Mouse (Mus musculus): Measurements from ENCODE around the gene Tnfrsf1b. TPM values are rescaled to one million over a fixed set of nuclear protein-coding genes. Genes with fewer than 3 reads are reported as not detected.

Tnfrsf1b gene
- polyA plus RNA-seq, 1 experiment = 1.7 TPM

DNA sequence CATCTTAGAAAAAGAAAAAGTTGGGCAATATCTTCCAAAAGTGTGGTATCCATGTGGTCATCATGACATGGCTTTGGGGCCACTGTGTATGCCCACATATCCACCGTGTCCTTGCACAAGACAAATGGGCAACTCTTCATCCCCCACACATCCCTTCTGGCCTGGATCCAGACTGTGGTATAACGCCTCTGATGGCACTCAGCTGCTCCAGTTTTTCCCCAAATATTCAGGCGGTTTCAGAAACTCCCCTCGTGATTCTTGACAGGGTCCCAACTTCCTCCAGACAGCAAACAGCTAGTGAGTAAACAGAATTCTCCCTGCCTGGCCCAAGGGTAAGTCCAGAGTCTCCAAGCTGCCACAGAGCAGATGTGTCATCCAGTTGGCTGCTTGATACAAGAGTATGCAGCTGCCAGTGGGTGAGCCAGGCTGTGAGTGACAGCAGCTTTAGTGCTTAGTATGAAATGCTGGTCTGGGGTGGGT is 21.0 kb upstream of the Tnfrsf1b start:
- no peak overlapping the region for H3K27ac ChIP-seq (ENCODE audit: insufficient read depth, low read length)
- no peaks in the 10 kb centered on the region for H3K4me1 ChIP-seq (ENCODE audit: control insufficient read depth, insufficient read depth, low read length)
- no peak for DNase-seq
- no peak overlapping the region for H3K4me3 ChIP-seq (replicated peaks; ENCODE audit: insufficient read depth, low read depth, low read length)
- TF ChIP-seq POLR2A (IDR thresholded peaks at IDR 0.05; ENCODE audit: borderline replicate concordance, insufficient read depth, low read length) = no peak
- no peak for TF ChIP-seq CTCF (IDR thresholded peaks at IDR 0.05; ENCODE audit: borderline replicate concordance, insufficient read depth, low read depth, low read length)
- 18% methylated on average over 4 of the region's 4 CpGs for WGBS
- no peaks in the 10 kb centered on the region for H3K27me3 ChIP-seq (ENCODE audit: control insufficient read depth, insufficient read depth, low read length)

DNA sequence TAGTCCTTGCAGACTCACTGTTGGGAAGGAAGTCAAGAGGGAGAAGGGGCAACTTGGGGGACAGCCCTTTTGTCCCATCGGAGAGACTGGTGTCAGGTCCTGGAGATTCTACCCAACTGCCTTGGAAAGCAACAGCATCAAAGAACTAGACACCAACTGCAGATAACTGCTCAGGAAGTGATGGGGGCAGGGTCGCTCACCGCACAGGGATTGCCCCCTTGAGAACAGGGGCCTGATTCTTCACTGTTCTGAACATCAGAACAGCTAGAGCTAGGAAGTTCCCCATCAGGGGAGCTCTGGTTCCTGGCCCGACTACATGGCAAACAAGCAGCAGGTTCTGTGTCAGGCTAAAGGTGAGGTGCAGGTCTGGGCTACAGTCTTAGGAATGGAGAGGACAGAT is 19.8 kb upstream of the Tnfrsf1b start:
- Histone ChIP-seq H3K27me3 (ENCODE audit: control insufficient read depth, insufficient read depth, low read length) (no peaks in the 10 kb centered on the region), H3K4me1 (ENCODE audit: control insufficient read depth, insufficient read depth, low read length) (no peaks in the 10 kb centered on the region), H3K4me3 (replicated peaks; ENCODE audit: insufficient read depth, low read depth, low read length) (no peak overlapping the region), H3K27ac (ENCODE audit: insufficient read depth, low read length) (no peak overlapping the region)
- DNase-seq = no peak
- no peak for TF ChIP-seq CTCF (IDR thresholded peaks at IDR 0.05; ENCODE audit: borderline replicate concordance, insufficient read depth, low read depth, low read length)
- TF ChIP-seq POLR2A (IDR thresholded peaks at IDR 0.05; ENCODE audit: borderline replicate concordance, insufficient read depth, low read length) = no peak
- 90% methylated on average over 4 of the region's 4 CpGs for WGBS

DNA sequence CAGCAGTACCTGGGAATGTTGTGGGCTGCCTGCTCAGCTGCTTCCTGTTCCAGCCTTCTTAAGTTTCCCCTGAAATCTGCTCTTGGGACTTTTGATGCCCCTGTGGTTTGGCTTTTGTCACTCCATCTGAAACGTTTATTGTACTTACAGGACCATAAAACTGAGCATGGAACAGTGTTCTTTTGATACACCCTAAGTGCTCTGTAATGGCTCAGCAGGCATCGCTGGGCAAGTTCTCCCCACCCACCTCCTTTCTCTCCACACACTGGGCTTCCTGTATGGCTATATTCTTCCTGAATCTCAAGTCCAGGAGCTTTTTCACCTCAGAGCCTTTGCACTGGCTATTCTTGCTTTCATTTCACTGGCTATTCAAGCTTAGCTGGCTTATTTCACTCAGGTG is 18.1 kb upstream of the Tnfrsf1b start:
- TF ChIP-seq CTCF (IDR thresholded peaks at IDR 0.05; ENCODE audit: borderline replicate concordance, insufficient read depth, low read depth, low read length) (no peak), POLR2A (IDR thresholded peaks at IDR 0.05; ENCODE audit: borderline replicate concordance, insufficient read depth, low read length) (no peak)
- H3K4me3 ChIP-seq (replicated peaks; ENCODE audit: insufficient read depth, low read depth, low read length) = no peak overlapping the region
- no peak for DNase-seq
- 24% methylated on average over 2 of the region's 2 CpGs for WGBS
- no peak overlapping the region for H3K27ac ChIP-seq (ENCODE audit: insufficient read depth, low read length)
- H3K4me1 ChIP-seq (ENCODE audit: control insufficient read depth, insufficient read depth, low read length) = no peaks in the 10 kb centered on the region
- no peaks in the 10 kb centered on the region for H3K27me3 ChIP-seq (ENCODE audit: control insufficient read depth, insufficient read depth, low read length)

DNA sequence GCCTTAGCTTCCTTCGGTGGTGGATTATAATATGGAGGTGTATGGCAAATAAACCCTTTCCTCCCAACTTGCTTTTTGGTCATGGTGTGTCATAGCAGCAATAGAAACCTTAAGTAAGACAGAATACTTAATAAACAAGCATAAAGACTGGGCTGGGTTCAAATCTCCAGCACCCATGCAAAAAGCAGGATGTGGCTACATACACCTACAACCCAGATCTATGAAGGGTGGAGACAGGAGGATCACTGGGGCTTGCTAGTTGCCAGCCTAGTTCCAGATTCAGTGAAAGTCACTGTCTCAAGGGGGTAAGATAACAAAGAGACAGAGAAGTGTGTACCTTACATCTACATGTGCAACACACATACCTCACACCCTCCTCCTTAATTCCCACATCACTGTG is 16.9 kb upstream of the Tnfrsf1b start:
- WGBS = 96% methylated on average over 1 of the region's 1 CpGs

DNA sequence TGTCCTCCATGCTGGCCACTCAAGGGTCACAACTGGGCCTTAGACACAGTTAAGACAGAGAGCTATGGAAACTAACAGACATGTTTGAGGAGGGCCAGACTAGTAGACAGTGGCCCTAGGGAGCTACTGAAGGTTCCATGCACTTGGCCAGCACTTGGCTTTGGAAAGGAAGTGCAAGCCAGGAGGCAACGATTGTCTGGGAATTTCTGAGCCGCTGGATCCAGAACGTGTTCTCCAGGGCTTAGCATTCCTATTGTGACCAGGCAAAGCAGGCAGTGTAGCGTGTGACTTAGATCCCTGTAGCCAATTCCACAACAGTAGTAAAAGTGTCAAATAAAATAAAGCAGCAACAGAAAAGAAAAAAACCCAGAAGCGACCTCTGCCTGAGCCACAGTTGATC is 14.1 kb upstream of the Tnfrsf1b start:
- no peak for DNase-seq
- Histone ChIP-seq H3K27ac (ENCODE audit: insufficient read depth, low read length) (no peak overlapping the region), H3K4me3 (replicated peaks; ENCODE audit: insufficient read depth, low read depth, low read length) (no peak overlapping the region), H3K27me3 (ENCODE audit: control insufficient read depth, insufficient read depth, low read length) (no peaks in the 10 kb centered on the region), H3K4me1 (ENCODE audit: control insufficient read depth, insufficient read depth, low read length) (no peaks in the 10 kb centered on the region)
- TF ChIP-seq POLR2A (IDR thresholded peaks at IDR 0.05; ENCODE audit: borderline replicate concordance, insufficient read depth, low read length) (no peak), CTCF (IDR thresholded peaks at IDR 0.05; ENCODE audit: borderline replicate concordance, insufficient read depth, low read depth, low read length) (no peak)
- WGBS = 61% methylated on average over 5 of the region's 5 CpGs

More for the DNA sequence above, 16.9 kb upstream of the Tnfrsf1b start:
- no peak for DNase-seq
- no peak for TF ChIP-seq CTCF (IDR thresholded peaks at IDR 0.05; ENCODE audit: borderline replicate concordance, insufficient read depth, low read depth, low read length)
- no peak for TF ChIP-seq POLR2A (IDR thresholded peaks at IDR 0.05; ENCODE audit: borderline replicate concordance, insufficient read depth, low read length)
- H3K4me3 ChIP-seq (replicated peaks; ENCODE audit: insufficient read depth, low read depth, low read length) = no peak overlapping the region
- H3K27me3 ChIP-seq (ENCODE audit: control insufficient read depth, insufficient read depth, low read length) = no peaks in the 10 kb centered on the region
- no peaks in the 10 kb centered on the region for H3K4me1 ChIP-seq (ENCODE audit: control insufficient read depth, insufficient read depth, low read length)
- H3K27ac ChIP-seq (ENCODE audit: insufficient read depth, low read length) = no peak overlapping the region

DNA sequence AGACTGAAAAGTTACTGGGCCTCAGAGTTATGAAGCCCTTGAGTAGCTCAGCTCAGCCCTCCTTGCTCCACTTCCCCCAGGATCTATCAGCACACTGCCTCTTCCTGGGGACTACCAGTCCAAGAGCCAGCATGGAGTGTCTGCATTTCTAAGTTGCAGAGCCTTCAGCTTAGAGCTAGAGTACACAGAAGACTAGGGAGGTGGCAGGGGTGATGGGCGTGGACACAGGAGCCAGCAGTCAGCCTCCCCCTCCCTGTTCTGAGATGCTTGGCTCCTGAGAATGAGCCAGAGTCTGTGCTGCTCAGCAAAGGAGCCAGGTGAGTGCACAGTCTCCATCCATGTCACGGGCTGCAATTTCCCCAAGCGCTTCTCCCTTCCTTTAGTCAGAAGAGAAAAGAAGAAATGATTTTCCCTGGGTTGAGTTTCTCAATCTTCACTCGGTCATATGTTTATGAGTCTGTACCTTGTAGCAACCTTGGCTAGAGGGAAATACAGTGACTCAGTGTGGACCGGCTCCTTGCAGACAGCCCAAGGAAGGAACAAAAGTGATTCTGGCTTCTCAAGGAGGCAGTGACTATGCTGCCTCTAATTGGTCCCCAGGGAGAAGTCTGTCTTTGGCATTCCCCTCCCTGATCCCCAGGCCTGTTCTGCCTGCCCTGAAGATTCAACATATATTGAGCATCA is 11.2 kb upstream of the Tnfrsf1b start:
- TF ChIP-seq POLR2A (IDR thresholded peaks at IDR 0.05; ENCODE audit: borderline replicate concordance, insufficient read depth, low read length) (no peak), CTCF (IDR thresholded peaks at IDR 0.05; ENCODE audit: borderline replicate concordance, insufficient read depth, low read depth, low read length) (no peak)
- H3K27me3 ChIP-seq (ENCODE audit: control insufficient read depth, insufficient read depth, low read length) = no peaks in the 10 kb centered on the region
- DNase-seq = no peak
- WGBS = 68% methylated on average over 5 of the region's 5 CpGs
- no peak overlapping the region for H3K27ac ChIP-seq (ENCODE audit: insufficient read depth, low read length)
- H3K4me1 ChIP-seq (ENCODE audit: control insufficient read depth, insufficient read depth, low read length) = no peaks in the 10 kb centered on the region
- no peak overlapping the region for H3K4me3 ChIP-seq (replicated peaks; ENCODE audit: insufficient read depth, low read depth, low read length)

DNA sequence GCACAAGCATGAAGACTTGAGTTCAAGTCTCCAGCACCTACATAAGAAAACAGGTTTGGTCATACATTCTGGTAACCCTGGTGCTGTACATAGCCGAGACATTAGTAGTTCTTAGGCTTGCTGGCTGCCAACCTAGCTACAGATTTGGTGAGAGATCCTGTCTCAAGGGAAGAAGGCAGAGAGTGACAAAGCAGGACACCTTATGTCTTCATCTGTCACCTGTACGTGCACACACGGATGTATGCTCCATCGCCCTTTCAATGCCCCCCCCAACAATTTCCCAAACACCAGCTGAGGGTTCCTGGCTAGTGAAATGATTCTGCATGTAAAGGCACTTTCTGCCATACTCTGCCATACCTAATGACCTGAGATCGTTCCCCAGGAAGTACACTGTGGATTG is 9.5 kb upstream of the Tnfrsf1b start:
- Histone ChIP-seq H3K27ac (ENCODE audit: insufficient read depth, low read length) (no peak overlapping the region), H3K4me3 (replicated peaks; ENCODE audit: insufficient read depth, low read depth, low read length) (no peak overlapping the region), H3K4me1 (ENCODE audit: control insufficient read depth, insufficient read depth, low read length) (no peaks in the 10 kb centered on the region), H3K27me3 (ENCODE audit: control insufficient read depth, insufficient read depth, low read length) (no peaks in the 10 kb centered on the region)
- WGBS = 76% methylated on average over 5 of the region's 5 CpGs
- no peak for DNase-seq
- TF ChIP-seq POLR2A (IDR thresholded peaks at IDR 0.05; ENCODE audit: borderline replicate concordance, insufficient read depth, low read length) = no peak
- TF ChIP-seq CTCF (IDR thresholded peaks at IDR 0.05; ENCODE audit: borderline replicate concordance, insufficient read depth, low read depth, low read length) = no peak

DNA sequence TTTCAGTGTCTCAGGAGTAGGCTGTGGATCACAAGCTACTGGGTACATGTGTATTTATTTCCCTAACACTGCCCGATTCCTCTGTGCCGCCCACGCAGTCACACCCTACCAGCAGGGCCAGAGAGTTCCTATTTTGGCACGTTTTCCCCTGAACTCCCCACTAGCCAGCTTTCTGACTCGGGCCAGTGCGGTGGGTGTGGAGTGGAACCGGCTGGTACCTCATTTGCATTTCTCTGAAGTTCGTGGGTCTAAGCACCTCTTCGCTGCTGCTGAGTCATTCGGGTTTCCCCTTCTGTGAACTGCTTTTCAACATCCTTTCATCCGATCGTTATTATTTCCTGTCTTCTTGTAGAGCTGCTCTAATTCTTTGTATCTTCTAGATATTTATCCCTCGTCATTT is 7.7 kb upstream of the Tnfrsf1b start:
- no peak for DNase-seq
- WGBS = 38% methylated on average over 13 of the region's 13 CpGs
- TF ChIP-seq CTCF (IDR thresholded peaks at IDR 0.05; ENCODE audit: borderline replicate concordance, insufficient read depth, low read depth, low read length) = no peak
- TF ChIP-seq POLR2A (IDR thresholded peaks at IDR 0.05; ENCODE audit: borderline replicate concordance, insufficient read depth, low read length) = no peak
- Histone ChIP-seq H3K27me3 (ENCODE audit: control insufficient read depth, insufficient read depth, low read length) (no peaks in the 10 kb centered on the region), H3K27ac (ENCODE audit: insufficient read depth, low read length) (no peak overlapping the region), H3K4me1 (ENCODE audit: control insufficient read depth, insufficient read depth, low read length) (no peaks in the 10 kb centered on the region), H3K4me3 (replicated peaks; ENCODE audit: insufficient read depth, low read depth, low read length) (no peak overlapping the region)

Measured in cerebellum, adult 2 months (tissue).